Mouse (Mus musculus): ENCODE measurements at regions not wholly inside any gene's neighbourhood (a gene's known extent, or its start where the extent isn't known, plus 50 kb on each side); places are given as distances from the start of the nearest gene placed in this dataset.

DNA sequence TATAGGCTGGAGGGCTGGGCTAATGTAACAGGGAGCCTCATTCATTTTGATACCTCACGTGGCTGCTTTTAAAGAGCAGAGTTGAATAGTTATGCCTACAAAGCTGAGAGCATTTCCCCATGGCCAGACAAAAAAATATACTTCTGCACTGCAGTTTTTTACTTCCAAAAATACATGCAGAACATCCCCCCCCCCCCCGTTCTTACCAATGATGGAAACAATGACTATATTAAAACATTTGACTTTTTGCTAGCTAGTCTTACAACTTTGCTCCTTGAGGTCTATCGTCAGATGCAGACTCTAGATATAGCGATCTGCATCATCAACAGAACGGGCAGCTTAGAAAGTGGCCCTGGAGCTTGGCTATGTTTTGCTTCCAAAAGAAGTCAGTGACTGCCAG lies 692.4 kb downstream of the Stpg2 start:
- H3K4me2 ChIP-seq: no peak overlapping the region
- H3K9ac ChIP-seq: no peak overlapping the region
- no peaks in the 10 kb centered on the region for H3K4me1 ChIP-seq
- no peaks in the 10 kb centered on the region for H3K36me3 ChIP-seq
- WGBS: 81% methylated on average over 5 of the region's 5 CpGs
- no peak for ATAC-seq (ENCODE audit: insufficient read depth, low FRiP score, low read depth)
- no peak overlapping the region for H3K27ac ChIP-seq
- H3K4me3 ChIP-seq (replicated peaks): no peak overlapping the region
- no peaks in the 10 kb centered on the region for H3K9me3 ChIP-seq
- no peaks in the 10 kb centered on the region for H3K27me3 ChIP-seq (replicated peaks)

DNA sequence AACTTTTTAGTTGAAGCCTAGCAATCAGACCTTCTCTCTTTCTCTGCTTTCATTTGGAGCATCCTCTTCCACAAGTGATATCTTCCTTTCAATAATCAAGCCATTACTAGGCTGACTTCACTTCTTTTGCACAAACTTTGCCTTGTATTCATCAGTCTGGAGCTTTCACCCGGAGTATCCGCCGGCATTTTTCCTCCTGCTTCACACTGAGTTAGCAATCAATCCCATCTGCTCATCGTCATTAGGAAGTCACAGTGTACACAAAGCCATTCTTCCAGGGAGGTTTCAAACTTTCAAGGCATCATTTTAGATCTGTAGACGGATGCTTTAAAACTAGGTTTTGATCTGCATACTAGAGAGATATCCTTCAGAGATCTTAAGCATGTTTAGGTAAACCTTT lies 693.7 kb downstream of the Stpg2 start:
- Histone ChIP-seq H3K4me1 (no peaks in the 10 kb centered on the region), H3K9me3 (no peaks in the 10 kb centered on the region), H3K27ac (no peak overlapping the region), H3K36me3 (no peaks in the 10 kb centered on the region), H3K4me2 (no peak overlapping the region), H3K9ac (no peak overlapping the region), H3K27me3 (replicated peaks) (no peaks in the 10 kb centered on the region), H3K4me3 (replicated peaks) (no peak overlapping the region)
- 31% methylated on average over 5 of the region's 5 CpGs for WGBS
- no peak for ATAC-seq (ENCODE audit: insufficient read depth, low FRiP score, low read depth)

DNA sequence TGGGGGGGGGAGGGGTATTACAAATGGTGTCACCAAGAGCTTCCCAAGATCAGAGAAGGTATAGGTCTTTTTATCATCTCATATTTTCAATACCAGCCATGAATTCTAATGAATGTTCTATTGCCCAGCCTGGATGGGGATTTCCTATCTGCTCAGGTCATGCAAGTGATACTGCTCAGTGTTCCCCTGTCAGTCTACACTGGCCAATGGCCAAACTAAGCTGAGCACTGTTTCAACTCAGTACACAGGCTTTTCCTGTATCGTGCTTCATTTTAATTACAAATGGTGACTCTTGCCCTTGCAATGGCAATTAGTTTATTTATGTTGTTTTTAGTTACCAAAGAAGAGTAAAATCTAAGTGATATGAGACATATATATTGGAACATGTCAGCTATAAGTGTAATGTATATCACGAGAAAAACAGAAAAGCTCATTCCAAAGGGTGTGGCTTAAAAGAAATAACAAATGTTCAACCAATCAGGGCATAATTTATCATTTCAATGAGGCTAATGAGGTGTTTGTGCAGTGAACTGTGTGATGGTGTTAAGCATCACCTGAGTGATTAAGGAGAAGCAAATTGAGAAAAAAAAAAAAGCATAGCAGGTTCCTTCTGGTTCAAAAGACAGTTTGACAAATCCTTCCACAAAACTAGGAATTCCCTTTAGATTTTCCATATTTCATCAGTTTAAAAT lies 708.3 kb downstream of the Stpg2 start:
- no peaks in the 10 kb centered on the region for H3K36me3 ChIP-seq
- WGBS: 64% methylated on average over 2 of the region's 2 CpGs
- no peak for ATAC-seq (ENCODE audit: insufficient read depth, low FRiP score, low read depth)

DNA sequence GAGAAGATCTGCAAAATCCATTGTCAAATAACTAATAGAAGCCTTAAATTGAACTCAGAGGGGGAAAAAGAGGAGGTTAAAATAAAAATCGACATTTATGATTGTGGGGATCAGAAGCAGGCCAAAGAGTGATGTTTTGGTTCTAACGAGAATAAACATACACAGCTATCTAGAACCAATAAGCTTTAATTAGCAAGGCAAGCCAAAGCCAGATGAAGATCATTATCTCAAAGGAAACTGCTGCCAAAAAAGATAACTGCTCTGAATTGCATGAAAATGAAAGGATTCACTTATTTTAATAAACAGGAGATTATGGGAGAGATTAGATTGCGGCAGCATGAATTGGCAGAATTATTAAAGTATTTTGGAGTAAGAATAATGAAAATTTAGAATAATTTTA lies 716.8 kb downstream of the Stpg2 start:
- Histone ChIP-seq H3K27me3 (replicated peaks) (no peaks in the 10 kb centered on the region), H3K9ac (no peak overlapping the region), H3K9me3 (no peaks in the 10 kb centered on the region), H3K4me3 (replicated peaks) (no peak overlapping the region), H3K36me3 (no peaks in the 10 kb centered on the region), H3K27ac (no peak overlapping the region), H3K4me1 (no peaks in the 10 kb centered on the region), H3K4me2 (no peak overlapping the region)
- no peak for ATAC-seq (ENCODE audit: insufficient read depth, low FRiP score, low read depth)
- WGBS: 75% methylated on average over 3 of the region's 3 CpGs

More for the DNA sequence above, 708.3 kb downstream of the Stpg2 start:
- Histone ChIP-seq H3K27me3 (replicated peaks) (no peaks in the 10 kb centered on the region), H3K9me3 (no peaks in the 10 kb centered on the region), H3K4me2 (no peak overlapping the region), H3K27ac (no peak overlapping the region), H3K4me1 (no peaks in the 10 kb centered on the region), H3K4me3 (replicated peaks) (no peak overlapping the region), H3K9ac (no peak overlapping the region)

DNA sequence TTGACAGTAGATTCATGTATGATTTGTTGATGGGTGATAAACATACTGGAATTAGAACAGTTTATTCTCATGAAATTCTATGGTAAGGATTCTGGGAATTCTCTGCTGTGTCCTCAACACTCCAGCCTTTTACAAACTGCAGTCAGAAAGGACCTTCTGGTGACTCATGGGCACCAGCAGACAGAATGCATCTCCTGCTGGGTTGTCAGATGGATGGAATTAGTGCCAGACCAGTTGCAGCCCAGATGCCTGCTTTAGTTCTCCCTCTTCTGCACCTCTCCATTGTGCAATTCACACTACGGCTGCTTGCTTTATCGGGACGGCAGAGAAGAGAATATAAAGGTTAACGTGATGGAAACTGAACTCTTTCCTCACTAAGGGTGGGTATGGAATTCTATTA lies 727.5 kb downstream of the Stpg2 start:
- Histone ChIP-seq H3K4me3 (replicated peaks) (no peak overlapping the region), H3K9ac (no peak overlapping the region), H3K4me2 (no peak overlapping the region), H3K27ac (no peak overlapping the region), H3K36me3 (no peaks in the 10 kb centered on the region), H3K27me3 (replicated peaks) (no peaks in the 10 kb centered on the region), H3K4me1 (no peaks in the 10 kb centered on the region), H3K9me3 (no peaks in the 10 kb centered on the region)
- ATAC-seq (ENCODE audit: insufficient read depth, low FRiP score, low read depth): no peak
- WGBS: 88% methylated on average over 4 of the region's 4 CpGs

DNA sequence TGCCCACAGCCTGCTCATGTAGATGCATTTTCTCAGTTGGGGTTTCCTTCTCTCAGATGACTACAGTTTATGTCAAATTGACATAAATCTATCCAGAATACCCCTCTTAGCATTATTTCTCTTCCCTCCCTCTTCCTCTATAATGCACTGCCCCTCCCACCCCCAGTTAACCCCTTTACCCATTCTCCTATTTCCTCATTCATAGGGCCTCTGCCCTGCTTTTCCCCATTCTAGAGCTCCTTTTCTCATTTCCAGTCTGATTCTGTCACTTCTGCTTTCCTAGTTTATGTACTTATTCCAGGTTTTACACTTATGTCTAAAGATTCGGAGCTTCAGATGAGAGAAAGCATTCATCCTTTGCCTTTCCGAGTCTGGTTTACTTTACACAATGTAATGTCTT lies 740.7 kb downstream of the Stpg2 start:
- Histone ChIP-seq H3K4me1 (no peaks in the 10 kb centered on the region), H3K27me3 (replicated peaks) (no peaks in the 10 kb centered on the region), H3K9me3 (no peaks in the 10 kb centered on the region), H3K27ac (no peak overlapping the region), H3K36me3 (no peaks in the 10 kb centered on the region), H3K4me2 (no peak overlapping the region), H3K9ac (no peak overlapping the region), H3K4me3 (replicated peaks) (no peak overlapping the region)
- 67% methylated on average over 2 of the region's 2 CpGs for WGBS
- no peak for ATAC-seq (ENCODE audit: insufficient read depth, low FRiP score, low read depth)

DNA sequence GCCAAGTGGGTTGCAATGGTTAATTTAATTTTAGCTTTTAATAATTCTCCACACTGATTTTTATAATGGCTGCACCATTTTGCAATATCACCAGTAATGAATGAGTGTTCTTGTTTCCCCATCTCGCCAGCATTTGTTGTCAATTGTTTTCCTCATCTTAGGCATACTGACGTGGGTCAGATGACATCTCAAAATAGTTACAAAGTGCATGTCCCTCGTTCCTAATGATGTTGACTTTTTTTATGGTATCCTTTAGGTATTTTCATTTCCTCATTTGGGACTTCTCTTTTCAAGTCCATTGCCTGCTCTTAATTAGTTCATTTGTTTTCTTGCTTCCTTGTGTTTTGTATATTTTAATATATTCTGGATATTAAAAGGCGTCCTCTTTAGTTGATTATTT lies 741.8 kb downstream of the Stpg2 start:
- H3K27me3 ChIP-seq (replicated peaks): no peaks in the 10 kb centered on the region
- H3K4me2 ChIP-seq: no peak overlapping the region
- no peak overlapping the region for H3K4me3 ChIP-seq (replicated peaks)
- no peaks in the 10 kb centered on the region for H3K4me1 ChIP-seq
- no peak overlapping the region for H3K27ac ChIP-seq
- ATAC-seq (ENCODE audit: insufficient read depth, low FRiP score, low read depth): no peak
- H3K36me3 ChIP-seq: no peaks in the 10 kb centered on the region
- no peak overlapping the region for H3K9ac ChIP-seq
- H3K9me3 ChIP-seq: no peaks in the 10 kb centered on the region
- WGBS: 77% methylated on average over 4 of the region's 4 CpGs

DNA sequence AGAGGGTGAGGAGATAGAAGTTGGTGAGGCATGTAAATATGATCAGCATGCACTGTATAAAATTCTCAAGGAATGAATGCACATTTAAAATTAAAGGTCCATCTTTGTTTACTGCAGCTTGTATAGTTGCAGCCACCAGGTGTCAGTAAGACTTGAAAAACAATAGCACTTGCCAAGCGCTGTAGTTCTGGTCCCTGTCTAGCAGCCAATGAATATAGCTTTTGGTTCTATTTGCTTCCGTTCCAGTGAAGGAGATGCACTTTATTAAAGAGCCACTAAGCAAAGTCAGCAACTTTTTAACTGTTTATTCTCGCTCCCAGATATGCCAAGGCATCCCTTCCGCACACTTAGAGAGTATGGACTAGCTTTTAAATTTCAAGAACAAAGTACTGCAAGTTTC lies 743.6 kb downstream of the Stpg2 start:
- H3K27ac ChIP-seq: no peak overlapping the region

DNA sequence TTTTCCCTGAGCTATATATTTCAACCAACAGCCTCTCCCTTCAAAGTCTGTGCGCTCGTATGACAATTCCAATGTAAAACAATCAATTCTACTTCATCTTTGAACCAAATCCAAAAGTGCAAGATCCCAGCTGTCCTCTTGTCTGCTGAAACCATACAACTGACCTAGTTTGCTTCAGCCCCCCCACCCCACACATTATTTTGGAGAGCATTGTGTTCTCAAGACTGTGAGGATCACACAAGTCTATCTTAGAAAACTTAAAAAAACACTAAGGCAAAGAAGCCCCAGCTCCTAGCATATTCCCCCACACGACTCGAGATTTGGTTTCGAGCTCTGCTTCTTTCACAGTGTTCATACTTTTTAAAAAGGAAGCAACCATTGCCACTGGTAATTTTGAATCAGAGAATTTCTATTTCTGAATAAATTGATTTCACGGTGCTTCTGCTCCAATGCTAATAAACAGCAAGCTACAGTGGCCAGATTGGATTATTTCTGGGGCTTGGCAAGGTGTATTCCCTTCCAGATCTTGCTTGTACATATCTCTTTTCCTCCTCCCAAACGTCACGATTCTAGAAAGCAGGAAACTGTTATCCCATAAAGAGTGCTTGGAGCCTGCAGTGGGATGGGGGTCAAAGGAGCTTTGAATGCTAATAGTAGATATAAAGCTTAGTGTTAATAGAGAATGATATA lies 744.7 kb downstream of the Stpg2 start:
- Histone ChIP-seq H3K4me1 (no peaks in the 10 kb centered on the region), H3K9ac (no peak overlapping the region), H3K4me3 (replicated peaks) (no peak overlapping the region), H3K9me3 (no peaks in the 10 kb centered on the region), H3K36me3 (no peaks in the 10 kb centered on the region), H3K27ac (no peak overlapping the region), H3K27me3 (replicated peaks) (no peaks in the 10 kb centered on the region), H3K4me2 (no peak overlapping the region)
- no peak for ATAC-seq (ENCODE audit: insufficient read depth, low FRiP score, low read depth)
- WGBS: 71% methylated on average over 8 of the region's 8 CpGs

More for the DNA sequence above, 743.6 kb downstream of the Stpg2 start:
- Histone ChIP-seq H3K27me3 (replicated peaks) (no peaks in the 10 kb centered on the region), H3K9me3 (no peaks in the 10 kb centered on the region), H3K4me3 (replicated peaks) (no peak overlapping the region), H3K4me1 (no peaks in the 10 kb centered on the region), H3K4me2 (no peak overlapping the region), H3K36me3 (no peaks in the 10 kb centered on the region), H3K9ac (no peak overlapping the region)
- no peak for ATAC-seq (ENCODE audit: insufficient read depth, low FRiP score, low read depth)
- WGBS: 65% methylated on average over 4 of the region's 4 CpGs

DNA sequence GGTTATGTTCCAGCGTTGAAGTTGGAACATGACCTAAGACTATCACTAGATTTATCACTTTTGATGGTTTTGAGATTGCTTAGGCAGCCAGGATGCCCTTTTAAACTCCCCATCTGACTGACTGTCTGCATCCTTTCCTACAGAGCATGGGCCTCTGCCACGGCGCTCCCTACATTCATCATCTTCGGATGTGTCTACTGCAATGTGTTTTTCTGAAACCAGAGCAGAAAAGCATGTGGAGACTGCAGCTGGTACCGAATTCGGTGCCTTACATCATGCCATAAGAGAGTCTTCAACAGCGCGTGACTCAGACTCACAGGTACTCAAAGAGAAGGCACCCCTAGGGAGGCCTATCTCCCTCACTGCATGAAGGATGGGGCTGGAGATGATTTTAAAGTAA lies 746.0 kb downstream of the Stpg2 start:
- Histone ChIP-seq H3K4me2 (no peak overlapping the region), H3K4me3 (replicated peaks) (no peak overlapping the region), H3K27ac (no peak overlapping the region), H3K9me3 (no peaks in the 10 kb centered on the region), H3K9ac (no peak overlapping the region), H3K4me1 (no peaks in the 10 kb centered on the region), H3K36me3 (no peaks in the 10 kb centered on the region), H3K27me3 (replicated peaks) (no peaks in the 10 kb centered on the region)
- ATAC-seq (ENCODE audit: insufficient read depth, low FRiP score, low read depth): no peak
- WGBS: 74% methylated on average over 8 of the region's 8 CpGs

DNA sequence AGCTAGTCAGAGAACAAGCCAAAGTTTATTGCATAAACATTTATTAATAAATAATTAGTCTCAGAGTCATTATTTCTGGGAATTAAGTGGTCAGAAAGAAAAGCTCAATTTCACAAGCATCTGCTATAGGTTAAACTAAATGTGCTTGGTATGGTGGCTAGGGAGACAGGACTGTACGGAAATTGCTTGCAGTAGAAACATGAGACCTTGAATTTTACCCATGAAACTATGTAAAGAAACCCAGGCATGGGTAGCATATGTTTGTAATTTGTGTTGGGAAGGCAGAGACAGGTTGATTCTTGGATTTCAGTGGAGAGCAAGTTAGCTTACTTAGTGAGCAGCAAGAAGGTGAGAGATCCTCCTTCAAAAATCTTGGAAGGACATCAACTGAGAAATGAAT lies 772.7 kb downstream of the Stpg2 start:
- 71% methylated on average over 1 of the region's 1 CpGs for WGBS
- H3K27ac ChIP-seq: no peak overlapping the region
- no peaks in the 10 kb centered on the region for H3K9me3 ChIP-seq
- ATAC-seq (ENCODE audit: insufficient read depth, low FRiP score, low read depth): no peak
- H3K4me2 ChIP-seq: no peak overlapping the region
- no peak overlapping the region for H3K4me3 ChIP-seq (replicated peaks)
- H3K36me3 ChIP-seq: no peaks in the 10 kb centered on the region
- H3K9ac ChIP-seq: no peak overlapping the region
- H3K27me3 ChIP-seq (replicated peaks): no peaks in the 10 kb centered on the region
- H3K4me1 ChIP-seq: no peaks in the 10 kb centered on the region

DNA sequence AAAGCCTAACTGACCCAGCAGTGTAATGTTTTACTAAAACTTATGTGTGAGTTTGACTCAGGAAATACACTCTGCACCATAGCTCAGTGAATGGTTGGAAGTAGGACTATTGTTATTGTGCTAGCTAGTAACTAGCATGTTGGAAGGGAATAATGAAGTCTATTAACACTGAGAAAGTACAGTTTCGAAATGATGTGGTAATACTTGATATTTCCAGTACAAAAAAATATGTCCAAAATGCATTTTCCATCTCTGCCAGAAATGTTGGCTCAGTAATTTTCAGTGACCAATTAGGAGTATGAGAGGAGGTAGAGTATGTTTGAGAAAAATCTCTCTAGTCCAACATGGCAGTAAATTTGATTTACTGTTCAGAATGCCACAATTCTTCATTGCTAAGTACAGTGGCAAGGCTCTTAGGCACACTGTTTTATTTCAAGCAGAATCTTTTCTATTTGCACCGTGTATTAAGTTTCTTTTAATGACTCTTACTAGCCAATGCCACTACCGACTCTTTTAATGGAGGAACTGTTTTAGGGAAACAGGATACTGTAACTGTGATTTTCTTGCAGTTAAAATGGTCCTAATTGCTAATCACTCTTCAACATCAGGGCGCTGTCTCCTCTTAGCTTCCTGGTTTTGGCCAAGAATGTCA lies 780.5 kb downstream of the Stpg2 start:
- no peaks in the 10 kb centered on the region for H3K36me3 ChIP-seq
- H3K9ac ChIP-seq: no peak overlapping the region
- WGBS: 56% methylated on average over 4 of the region's 4 CpGs
- H3K27ac ChIP-seq: no peak overlapping the region
- H3K27me3 ChIP-seq (replicated peaks): no peaks in the 10 kb centered on the region
- H3K4me1 ChIP-seq: no peaks in the 10 kb centered on the region
- no peak overlapping the region for H3K4me3 ChIP-seq (replicated peaks)
- no peak overlapping the region for H3K4me2 ChIP-seq
- no peak for ATAC-seq (ENCODE audit: insufficient read depth, low FRiP score, low read depth)
- no peaks in the 10 kb centered on the region for H3K9me3 ChIP-seq

Measured in stomach, embryonic 15.5 days (tissue).